Mouse (Mus musculus) liver, adult 2 months (tissue): Measurements from ENCODE around the gene Erv3. TPM values are rescaled to one million over a fixed set of nuclear protein-coding genes. Genes with fewer than 3 reads are reported as not detected.

Experiments
- DNase-seq: peaks from one replicate; pipeline ENCODE4 v3.0.0-alpha.2; 2011; ENCODE audit warnings: low read depth, low spot score; ENCODE audit errors: extremely low read depth
- H3K27ac ChIP-seq: fragments of 200-500 bp; replicated peaks from 2 replicates; pipeline ENCODE4 v1.5.1; 2012; ENCODE audit warnings: low read depth, mild to moderate bottlenecking, control low read depth, inconsistent platforms, low read length; ENCODE audit not compliant: insufficient read depth
- H3K27me3 ChIP-seq: fragments of 200-500 bp; 2 replicates; pipeline ENCODE4 v1.6.1; 2012; ENCODE audit warnings: mild to moderate bottlenecking, moderate library complexity, low read length, inconsistent platforms; ENCODE audit not compliant: control insufficient read depth, insufficient read depth
- H3K36me3 ChIP-seq: fragments of 200-500 bp; 2 replicates; pipeline ENCODE4 v1.6.1; 2012; ENCODE audit warnings: low read length, inconsistent platforms; ENCODE audit not compliant: control insufficient read depth, insufficient read depth
- H3K4me1 ChIP-seq: fragments of 200-500 bp; 2 replicates; pipeline ENCODE4 v1.6.1; 2011; ENCODE audit warnings: low read length; ENCODE audit not compliant: control insufficient read depth, insufficient read depth
- H3K4me3 ChIP-seq: fragments of 200-500 bp; 2 replicates; pipeline ENCODE4 v1.5.1; 2011; ENCODE audit warnings: low read depth, mild to moderate bottlenecking, control low read depth, low read length, moderate library complexity; ENCODE audit not compliant: insufficient read depth
- H3K79me2 ChIP-seq: fragments of 200-500 bp; 2 replicates; pipeline ENCODE4 v1.6.1; 2012; ENCODE audit warnings: inconsistent platforms, mild to moderate bottlenecking, low read length, moderate library complexity; ENCODE audit not compliant: control insufficient read depth, insufficient read depth
- H3K9ac ChIP-seq: fragments of 200-500 bp; 2 replicates; pipeline ENCODE4 v1.6.1; 2012; ENCODE audit warnings: low read depth, mild to moderate bottlenecking, control low read depth, inconsistent platforms, low read length
- CTCF ChIP-seq: fragments of 200-500 bp; IDR thresholded peaks from 2 replicates; pipeline ENCODE4 v1.5.1; 2011; ENCODE audit warnings: low read depth, low read length, control low read depth
- POLR2A ChIP-seq: fragments of 200-500 bp; IDR thresholded peaks from 2 replicates; pipeline ENCODE4 v1.6.1; 2011; ENCODE audit warnings: low read length, control low read depth; ENCODE audit not compliant: insufficient read depth; ENCODE audit errors: extremely low read depth
- WGBS: fragments of 180-500 bp; shearing (Covaris S2); methylation state at CpG from one replicate; pipeline ENCODE4 v1.1.7; 2018; 5-methylcytosine and 5-hydroxymethylcytosine counted together
- polyA plus RNA-seq: library from polyadenylated mRNA; depleted of rRNA; stranded (reverse); fragments of >200 nt; gene quantifications from 2 replicates; pipeline ENCODE4 v1.2.3, GENCODE M21; 2012
- total RNA-seq: library from RNA; depleted of rRNA; stranded (reverse); fragments of >200 nt; gene quantifications from 2 replicates; pipeline ENCODE4 v1.2.3, GENCODE M21; 2014

Gene Erv3
- total and polyA plus RNA-seq, 2 experiments = not detected

GRCm38 (mm10) chr2:131876551-131877265, 17.2 kb upstream of the Erv3 start:
- H3K4me1 ChIP-seq = peaks cover 7% of the 10 kb centered on the region; the same call in 1 of the 2 replicates
- WGBS = 90% methylated on average over 7 of the region's 7 CpGs
- no peak overlapping the region for H3K27ac ChIP-seq
- no peaks in the 10 kb centered on the region for H3K79me2 ChIP-seq
- TF ChIP-seq POLR2A (no peak), CTCF (no peak)
- H3K36me3 ChIP-seq = no peaks in the 10 kb centered on the region
- no peak overlapping the region for H3K9ac ChIP-seq
- H3K4me3 ChIP-seq = no peak overlapping the region
- H3K27me3 ChIP-seq = no peaks in the 10 kb centered on the region
- peak; percentile 20 for DNase-seq

GRCm38 (mm10) chr2:131873376-131873775, 13.8 kb upstream of the Erv3 start:
- Histone ChIP-seq H3K27me3 (no peaks in the 10 kb centered on the region), H3K27ac (no peak overlapping the region), H3K79me2 (no peaks in the 10 kb centered on the region), H3K4me1 (peaks cover 16% of the 10 kb centered on the region), H3K9ac (no peak overlapping the region), H3K4me3 (no peak overlapping the region), H3K36me3 (no peaks in the 10 kb centered on the region)
- TF ChIP-seq POLR2A (no peak), CTCF (no peak)
- 76% methylated on average over 1 of the region's 1 CpGs for WGBS
- DNase-seq = peak; percentile 66

- Histone ChIP-seq H3K27me3 (no peaks in the 10 kb centered on the region), H3K36me3 (no peaks in the 10 kb centered on the region), H3K4me3 (no peak overlapping the region), H3K4me1 (peaks cover 19% of the 10 kb centered on the region), H3K79me2 (no peaks in the 10 kb centered on the region), H3K9ac (no peak overlapping the region), H3K27ac (no peak overlapping the region)
- TF ChIP-seq CTCF = no peak
- no peak for TF ChIP-seq POLR2A
- no peak for DNase-seq
- WGBS = 58% methylated on average over 5 of the region's 5 CpGs
Observed at GRCm38 (mm10) chr2:131868983-131869382, 9.4 kb upstream of the Erv3 start.

DNA sequence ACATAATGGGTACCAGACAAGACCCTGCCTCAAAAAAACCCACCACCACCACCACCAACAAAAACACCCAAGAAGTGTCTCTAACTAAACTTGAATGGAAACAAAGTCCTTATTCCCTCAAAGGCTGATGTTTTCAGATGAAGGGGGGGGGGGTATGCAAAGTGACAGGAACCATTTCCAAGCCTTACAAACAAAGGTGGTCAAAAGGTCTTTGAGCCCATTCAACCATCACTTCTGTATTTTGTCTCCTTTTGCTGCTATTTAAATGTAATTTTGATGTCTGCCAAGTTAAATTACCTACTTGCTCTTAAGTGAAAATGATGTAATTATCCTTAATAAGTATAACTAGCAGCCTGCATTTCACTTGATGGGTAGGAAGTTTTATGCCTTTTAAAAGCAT, 7.1 kb upstream of the Erv3 start:
- peaks cover 17% of the 10 kb centered on the region for H3K4me1 ChIP-seq
- H3K9ac ChIP-seq = no peak overlapping the region
- no peak for TF ChIP-seq CTCF
- TF ChIP-seq POLR2A = no peak
- no peaks in the 10 kb centered on the region for H3K27me3 ChIP-seq
- no peak overlapping the region for H3K27ac ChIP-seq
- no peak for DNase-seq
- H3K79me2 ChIP-seq = no peaks in the 10 kb centered on the region
- H3K36me3 ChIP-seq = no peaks in the 10 kb centered on the region
- no peak overlapping the region for H3K4me3 ChIP-seq

DNA sequence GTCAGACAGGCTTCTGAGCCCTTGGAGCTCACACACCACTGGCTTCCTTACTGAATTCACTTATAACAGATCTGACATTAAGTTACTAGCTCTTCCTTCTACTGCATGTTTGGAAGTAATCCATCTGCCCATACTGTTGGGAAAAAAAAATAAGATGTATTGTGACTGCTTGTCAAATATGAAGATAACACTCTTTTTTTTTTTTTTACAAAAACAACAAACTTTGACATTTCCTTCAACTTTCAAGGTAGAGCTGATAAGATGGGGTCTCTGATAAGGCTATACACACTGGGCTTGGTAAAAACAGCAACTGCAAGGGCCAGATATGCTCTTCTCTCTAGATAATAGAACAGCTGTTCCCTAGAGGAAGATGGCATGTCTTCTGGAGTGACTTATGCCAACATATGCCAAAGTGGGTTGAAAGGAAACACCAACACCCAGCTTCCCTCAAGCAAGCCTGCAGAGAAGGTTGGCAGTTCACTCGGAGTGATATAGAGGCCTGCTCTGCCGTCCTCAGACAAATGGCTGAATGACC, 4.8 kb upstream of the Erv3 start:
- Histone ChIP-seq H3K4me3 (no peak overlapping the region), H3K9ac (no peak overlapping the region), H3K27me3 (no peaks in the 10 kb centered on the region), H3K79me2 (no peaks in the 10 kb centered on the region), H3K4me1 (peaks cover 8% of the 10 kb centered on the region), H3K36me3 (no peaks in the 10 kb centered on the region), H3K27ac (no peak overlapping the region)
- 84% methylated on average over 2 of the region's 2 CpGs for WGBS
- TF ChIP-seq POLR2A (no peak), CTCF (no peak)
- DNase-seq = no peak

DNA sequence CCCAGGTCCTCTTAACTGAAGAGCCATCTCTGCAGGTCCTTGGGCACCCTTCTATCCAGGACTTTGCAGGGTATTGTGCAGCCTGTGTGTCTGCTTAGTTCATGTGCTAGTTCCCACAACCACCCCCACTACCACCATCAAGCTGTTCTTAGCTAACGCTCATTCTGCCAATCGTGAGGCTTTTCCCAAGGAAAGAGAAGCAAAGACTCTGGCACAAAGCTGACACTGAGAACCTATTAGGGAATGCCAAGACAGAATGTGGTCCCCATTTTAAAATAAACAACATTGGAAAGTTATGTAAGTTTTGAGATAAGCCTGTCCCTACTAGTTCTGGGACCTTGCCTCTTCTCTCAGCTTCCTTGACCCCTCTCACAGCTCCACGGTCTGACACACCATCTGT, 3.9 kb upstream of the Erv3 start:
- TF ChIP-seq CTCF = no peak
- TF ChIP-seq POLR2A = no peak
- Histone ChIP-seq H3K9ac (no peak overlapping the region), H3K79me2 (no peaks in the 10 kb centered on the region), H3K36me3 (no peaks in the 10 kb centered on the region), H3K4me3 (no peak overlapping the region), H3K4me1 (peaks cover 5% of the 10 kb centered on the region; the same call in 1 of the 2 replicates), H3K27ac (0 out of 2 replicates have a peak overlapping the region, but pooled peaks have one; percentile 12), H3K27me3 (no peaks in the 10 kb centered on the region)
- WGBS = 73% methylated on average over 3 of the region's 3 CpGs
- peak; percentile 9 for DNase-seq
